Mouse (Mus musculus) thymus, adult 2 months (tissue): ENCODE measurements around the gene Map3k14.

Experiments
- CTCF ChIP-seq: fragments of 200-500 bp; IDR thresholded peaks from 2 replicates; pipeline ENCODE4 v1.5.1; 2012; ENCODE audit warnings: mild to moderate bottlenecking, control low read depth, low read length, moderate library complexity, borderline replicate concordance; ENCODE audit not compliant: control insufficient read depth, poor library complexity, insufficient read depth; ENCODE audit errors: extremely low read depth
- POLR2A ChIP-seq: fragments of 200-500 bp; IDR thresholded peaks from 2 replicates; pipeline ENCODE4 v1.6.1; 2012; ENCODE audit warnings: mild to moderate bottlenecking, low read length, control low read depth, moderate library complexity; ENCODE audit not compliant: control insufficient read depth, poor library complexity, insufficient read depth; ENCODE audit errors: extremely low read depth

- no peak for TF ChIP-seq POLR2A
- no peak for TF ChIP-seq CTCF
Measured at GRCm38 (mm10) chr11:103247504-103248177, 19.6 kb downstream of the Map3k14 start.
